Mouse (Mus musculus) left cerebral cortex, postnatal 36 days (tissue): ENCODE data around the gene Ankk1. TPM values are rescaled to one million over a fixed set of nuclear protein-coding genes. Genes with fewer than 3 reads are reported as not detected.

Experiments
- total RNA-seq, 2 experiments: library from RNA; stranded (reverse); gene quantifications; 2 replicates each; pipeline ENCODE4 v1.2.3; 2021

The Ankk1 gene
- total RNA-seq, 2 experiments from 2014 or later, result not detected

Other genes starting within 250 kb of the Ankk1 start
- gene Gm4894, start 176.5 kb downstream of the Ankk1 start, total RNA-seq, result not detected
- gene Drd2, start 86.4 kb downstream of the Ankk1 start, total RNA-seq, result 10 to 100 TPM in 1 of 2 experiments, 1 to 10 TPM in 1; 9.8 to 14.5 TPM
- 1 to 10 TPM in 1 of 2 experiments, under 1 TPM in 1; 0.96 to 1.2 TPM for gene Ttc12, start 59.2 kb upstream of the Ankk1 start, total RNA-seq